Mouse (Mus musculus): Measurements from ENCODE around the gene Cryzl2.

The Cryzl2 gene

DNA sequence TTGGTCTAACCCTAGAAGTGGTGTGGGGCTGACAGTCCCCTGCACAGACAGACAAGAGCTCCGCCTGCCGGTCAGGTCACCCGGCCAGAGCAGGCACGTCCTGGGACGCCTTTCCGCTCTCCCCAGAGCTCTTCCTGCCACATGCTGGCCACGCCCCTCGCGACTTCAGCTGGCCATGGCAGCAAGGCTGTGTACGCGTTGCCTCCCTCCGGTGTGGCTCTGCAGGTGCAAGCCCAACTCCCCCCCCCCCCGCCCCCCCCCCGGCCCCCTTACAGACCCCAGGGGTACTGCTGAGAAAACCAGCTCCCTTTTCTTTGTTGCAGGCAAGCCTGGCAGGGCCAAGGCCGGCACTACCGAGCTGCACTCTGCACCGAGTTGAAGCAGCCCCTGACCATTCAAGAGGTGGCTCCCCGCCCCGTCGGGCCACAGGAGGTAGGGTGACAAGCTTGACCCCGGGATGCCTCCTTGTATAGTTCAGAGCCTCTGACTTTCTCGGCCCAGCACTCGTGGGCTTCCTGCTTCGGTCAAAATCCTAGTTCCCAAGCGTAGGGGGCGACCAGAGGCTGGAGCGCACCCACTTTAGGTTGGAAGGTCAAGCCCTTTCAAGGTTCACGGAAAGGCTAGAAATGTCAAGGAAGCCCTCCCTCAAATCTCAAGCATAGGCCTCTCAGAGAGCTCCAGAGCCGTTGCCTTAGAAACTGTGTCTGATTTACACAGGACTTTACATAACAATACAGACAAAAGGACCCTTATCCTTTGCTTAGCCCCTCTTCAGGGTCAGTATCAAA is at the start of gene Cryzl2:
Gene Cryzl2, plus strand, starts transcription at position 157 of the 788 bp plus-strand sequence.
- no peak for DNase-seq (ENCODE audit: extremely low read depth, insufficient read length, low spot score)

DNA sequence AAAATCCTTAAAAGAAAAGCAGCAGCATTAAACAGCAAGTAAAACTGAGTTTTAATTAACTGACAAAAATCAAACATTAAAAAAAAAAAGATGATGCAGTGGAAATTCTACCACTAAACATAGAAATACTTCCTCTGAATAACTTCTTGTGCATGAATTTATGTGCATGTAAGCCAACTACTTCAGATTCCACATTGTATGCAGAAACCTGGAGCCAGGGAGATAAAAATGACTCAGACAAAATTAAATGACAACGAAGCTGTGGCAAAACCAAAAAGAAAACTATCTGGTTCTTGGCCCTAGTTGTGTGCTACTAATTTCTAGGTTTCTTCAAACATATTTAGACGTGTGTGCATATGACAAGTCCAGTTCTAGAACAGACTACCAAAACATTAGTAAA is 48.7 kb upstream of the Cryzl2 start:
- no peak for DNase-seq (ENCODE audit: extremely low read depth, insufficient read length, low spot score)

DNA sequence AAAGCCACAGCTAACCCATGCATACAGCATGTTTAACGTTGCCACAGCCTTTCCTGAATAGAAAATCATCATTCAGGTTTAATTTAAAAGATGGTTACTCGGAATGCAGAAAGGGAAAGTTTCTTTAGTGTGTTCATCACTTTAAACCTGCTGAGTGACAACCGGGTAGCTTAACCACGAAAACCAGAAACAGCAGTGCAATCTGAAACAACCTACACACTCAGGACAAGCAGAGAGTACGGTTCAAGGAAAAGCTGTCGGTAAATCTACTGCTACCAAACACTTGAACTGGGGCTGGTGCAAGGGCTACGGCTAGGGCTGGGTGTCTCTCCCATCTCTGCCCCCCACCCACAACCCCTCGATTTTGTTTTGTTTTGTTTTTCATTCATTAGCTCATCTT is 47.4 kb upstream of the Cryzl2 start:
- DNase-seq (ENCODE audit: extremely low read depth, insufficient read length, low spot score), result peak; percentile 24

DNA sequence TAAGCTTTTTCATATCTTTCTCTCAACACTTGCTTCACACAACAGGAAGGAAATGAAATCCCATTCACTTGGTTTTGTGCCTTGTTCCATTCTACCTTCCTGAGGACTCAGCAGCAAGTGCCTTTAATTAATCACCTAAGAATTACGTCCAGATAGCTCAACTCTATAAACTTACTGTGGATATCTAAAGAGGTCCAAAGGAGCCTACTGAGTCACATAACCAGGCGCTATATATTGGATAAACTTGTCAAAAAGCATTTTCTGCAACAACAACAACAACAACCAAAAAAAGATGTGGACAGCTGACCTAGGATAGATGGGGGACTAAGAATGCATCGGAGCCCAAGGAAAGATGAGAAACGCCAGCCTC is 47.1 kb upstream of the Cryzl2 start:
- DNase-seq (ENCODE audit: extremely low read depth, insufficient read length, low spot score), result no peak

DNA sequence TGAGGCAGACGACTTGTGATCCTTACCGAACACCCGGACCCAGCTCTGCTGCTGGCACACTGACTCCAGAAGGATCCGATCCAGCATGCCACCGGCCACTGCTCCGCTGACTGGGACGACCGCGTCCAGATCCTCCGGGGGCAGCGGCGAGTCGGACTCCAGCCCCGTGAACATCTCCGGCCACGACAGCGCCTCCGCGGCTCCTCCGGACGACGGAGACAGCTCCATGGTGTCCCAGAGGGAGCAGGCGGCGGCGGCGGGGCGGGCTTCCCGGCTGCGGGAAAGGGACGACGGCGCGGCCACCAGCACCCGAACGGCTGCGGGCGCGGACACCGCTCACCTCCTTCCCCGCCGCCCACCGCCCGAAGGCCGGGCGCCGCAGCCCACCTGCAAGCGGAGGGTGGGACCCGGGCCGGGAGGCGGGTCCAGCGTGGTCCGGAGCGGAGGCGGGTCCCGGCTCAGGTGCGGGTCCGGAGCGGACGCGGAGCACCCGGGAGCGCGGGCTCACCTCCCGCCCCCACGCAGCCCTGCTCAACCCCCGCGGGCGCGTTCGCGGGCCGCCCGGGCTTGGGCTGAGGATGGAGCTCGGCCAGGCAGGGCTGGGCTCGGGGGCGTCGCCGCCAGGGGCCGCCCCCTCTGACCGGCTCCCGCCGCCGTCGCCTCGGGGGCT is 46.5 kb upstream of the Cryzl2 start:
- peak; percentile 76 for DNase-seq (ENCODE audit: extremely low read depth, insufficient read length, low spot score)

DNA sequence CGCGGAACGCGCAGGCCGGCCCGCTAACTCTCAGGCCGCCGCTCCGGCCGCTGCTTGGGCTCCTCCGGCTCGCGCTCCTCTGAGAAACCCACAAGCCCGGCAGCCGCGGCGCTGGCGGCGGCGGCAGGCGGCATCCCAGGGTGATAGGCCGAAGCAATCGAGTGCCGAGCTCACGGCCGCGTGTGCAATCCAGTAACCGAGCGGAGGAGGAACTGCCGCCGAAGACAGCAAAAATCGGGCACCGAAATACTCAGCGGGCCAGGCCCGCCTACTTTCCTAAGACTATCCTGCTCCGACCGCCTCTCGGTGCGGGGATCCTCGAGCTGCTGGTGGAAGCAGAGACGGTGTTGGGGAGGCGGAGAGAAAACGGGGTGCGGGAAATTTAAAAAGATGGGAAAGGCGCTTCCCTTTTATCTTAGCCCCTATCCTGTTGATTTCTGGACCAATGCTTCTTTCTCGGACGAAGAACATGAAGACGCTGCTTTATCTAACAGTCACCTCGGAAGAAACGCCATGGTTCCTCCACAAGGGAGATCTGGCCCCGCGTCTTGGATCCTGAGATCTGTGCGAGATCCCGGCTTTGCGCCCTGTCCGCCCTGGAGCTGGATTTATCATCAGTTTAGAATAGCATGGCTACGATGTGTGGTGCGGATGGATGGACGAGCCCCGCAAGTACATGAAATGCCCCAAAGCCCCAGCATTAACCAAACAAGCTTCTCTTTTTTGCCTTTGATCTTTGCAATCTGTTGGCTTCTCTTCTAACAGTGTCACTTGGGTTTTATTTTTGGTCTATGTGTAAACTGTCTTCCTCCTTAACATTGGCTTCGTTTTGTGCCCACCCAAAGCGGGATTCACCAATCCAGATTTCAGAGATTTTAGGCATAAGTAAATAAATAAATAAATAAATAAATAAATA is 45.7 kb upstream of the Cryzl2 start, which contains the start of gene Rasal2:
Gene Rasal2, minus strand, starts transcription at position 142 of the 916 bp plus-strand sequence.
- DNase-seq (ENCODE audit: extremely low read depth, insufficient read length, low spot score), result peak; percentile 97

DNA sequence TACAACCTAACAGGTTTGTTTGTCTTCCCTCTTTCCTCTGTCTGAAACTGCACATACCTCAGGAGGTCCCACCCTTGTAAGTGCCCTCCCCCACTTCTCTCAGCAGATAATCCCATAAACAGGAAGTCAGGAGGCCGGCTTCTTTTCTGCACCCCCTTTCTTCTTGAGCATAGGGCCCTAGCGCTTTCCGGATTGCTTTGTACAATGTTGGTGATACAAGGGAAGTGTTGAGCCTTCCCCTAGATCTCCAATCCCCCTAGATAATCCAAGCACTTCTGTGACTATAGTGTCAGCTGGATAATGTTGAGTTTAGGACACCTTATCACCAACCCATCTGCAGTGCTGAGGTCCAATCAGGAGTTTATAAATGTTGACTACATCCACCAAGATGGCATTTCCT is 42.6 kb upstream of the Cryzl2 start:
- DNase-seq (ENCODE audit: extremely low read depth, insufficient read length, low spot score), result no peak

DNA sequence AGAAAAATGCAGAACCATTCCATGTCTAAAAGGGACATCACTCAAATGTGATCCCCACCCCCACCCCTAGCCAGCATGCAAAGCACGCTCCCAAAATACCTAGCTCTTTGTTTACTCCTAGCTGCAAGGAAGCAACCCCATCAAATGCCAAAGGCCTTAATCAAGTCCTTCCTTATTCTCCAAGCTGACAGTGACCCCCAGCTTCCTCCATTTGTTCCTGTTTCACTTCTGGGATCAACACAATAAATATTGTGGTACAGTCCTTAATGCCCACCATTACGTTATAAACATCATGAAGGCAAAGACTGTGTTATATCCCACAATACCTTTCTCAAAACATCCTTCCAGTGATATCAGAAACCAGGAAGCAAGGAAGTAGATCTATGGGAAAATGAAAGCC is 41.7 kb upstream of the Cryzl2 start:
- no peak for DNase-seq (ENCODE audit: extremely low read depth, insufficient read length, low spot score)

DNA sequence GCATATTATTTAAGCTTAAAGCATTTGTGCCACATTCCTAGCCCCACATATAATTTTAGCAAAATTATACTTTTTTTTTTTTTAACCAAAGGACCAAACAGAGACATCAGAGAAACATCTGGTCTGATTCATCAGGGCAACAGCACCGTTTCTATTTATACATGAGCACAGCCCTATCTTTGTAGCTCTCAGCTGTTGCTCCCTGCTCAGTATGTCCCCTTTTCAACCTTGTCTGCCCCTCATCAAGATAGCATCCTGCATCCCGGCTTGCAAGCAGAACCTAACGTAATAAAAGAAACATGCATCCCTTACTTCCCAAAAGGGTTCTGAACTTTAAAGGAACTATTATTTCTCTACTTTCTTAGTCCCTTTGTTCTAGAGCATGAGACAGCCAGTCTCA is 41.0 kb upstream of the Cryzl2 start:
- no peak for DNase-seq (ENCODE audit: extremely low read depth, insufficient read length, low spot score)

DNA sequence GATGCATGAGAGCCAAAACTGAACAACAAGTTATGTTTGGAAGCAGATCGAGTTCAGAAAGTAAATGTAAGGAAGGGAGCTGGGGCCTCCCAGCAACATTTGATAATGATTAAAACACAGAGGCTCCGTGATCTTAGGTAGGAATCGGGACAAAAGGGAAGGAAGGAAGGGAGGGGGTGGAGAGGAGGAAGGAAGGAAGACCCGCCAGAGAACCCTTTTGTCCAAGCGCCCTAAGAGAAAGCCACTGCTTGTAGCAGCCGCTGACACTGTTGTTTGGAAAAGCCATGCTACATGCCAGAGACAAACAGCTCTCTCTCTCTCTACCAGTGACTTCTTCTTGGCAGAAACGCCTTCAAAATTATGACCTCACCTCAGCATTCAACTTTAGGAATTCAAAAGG is 40.5 kb upstream of the Cryzl2 start:
- DNase-seq (ENCODE audit: extremely low read depth, insufficient read length, low spot score), result no peak

DNA sequence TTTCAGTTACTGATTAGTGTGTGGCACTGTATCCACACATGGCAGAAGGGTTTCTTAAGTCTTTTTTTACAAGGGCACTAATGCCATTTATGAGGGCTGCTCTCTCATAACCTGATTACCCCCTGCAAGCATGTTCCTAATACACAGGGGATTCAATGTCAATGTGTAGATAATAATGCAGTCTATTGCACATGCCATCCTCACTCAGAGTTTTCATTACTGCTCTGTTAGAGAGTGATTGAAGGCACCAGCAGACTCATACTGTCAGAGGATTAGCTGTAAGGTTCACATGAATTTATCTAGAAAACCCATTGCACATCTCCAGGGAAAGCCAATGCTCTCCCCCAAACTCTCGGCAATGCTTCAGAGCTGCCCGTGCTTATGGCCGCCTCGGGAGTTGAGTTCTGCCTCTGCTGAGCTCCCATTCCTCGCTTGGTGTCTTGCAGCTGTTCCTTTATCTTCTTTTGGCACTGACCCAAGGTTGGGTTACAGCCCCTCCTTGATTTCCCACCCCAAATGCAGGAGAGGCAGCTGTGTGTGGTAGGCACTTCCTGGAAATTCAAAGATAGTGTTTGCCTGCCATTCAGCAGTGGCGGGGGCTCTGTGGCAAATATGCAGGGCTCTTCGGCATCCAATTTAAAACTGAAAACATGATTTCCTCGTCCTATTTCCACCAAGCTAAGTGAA is 32.5 kb upstream of the Cryzl2 start:
- no peak for DNase-seq (ENCODE audit: extremely low read depth, insufficient read length, low spot score)

DNA sequence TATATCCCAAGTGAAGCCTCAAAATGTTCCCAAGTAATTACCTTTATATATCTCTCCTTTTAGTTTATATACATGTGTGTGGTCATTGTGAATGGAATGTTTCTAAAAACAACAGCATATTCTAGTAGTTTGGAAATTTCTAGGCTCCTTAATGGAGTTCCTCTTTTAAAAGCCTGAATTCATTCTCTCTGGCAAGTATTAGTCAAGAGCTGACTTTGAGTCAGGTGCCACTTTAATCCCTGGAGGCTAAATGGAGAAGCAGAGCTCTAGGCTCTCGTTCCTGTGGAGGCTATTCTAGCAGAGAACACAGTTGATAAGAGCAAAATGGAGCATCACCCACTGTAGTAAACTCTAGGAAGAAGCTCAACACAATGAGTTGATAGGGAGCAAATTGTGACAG is 31.4 kb upstream of the Cryzl2 start:
- no peak for DNase-seq (ENCODE audit: extremely low read depth, insufficient read length, low spot score)

DNA sequence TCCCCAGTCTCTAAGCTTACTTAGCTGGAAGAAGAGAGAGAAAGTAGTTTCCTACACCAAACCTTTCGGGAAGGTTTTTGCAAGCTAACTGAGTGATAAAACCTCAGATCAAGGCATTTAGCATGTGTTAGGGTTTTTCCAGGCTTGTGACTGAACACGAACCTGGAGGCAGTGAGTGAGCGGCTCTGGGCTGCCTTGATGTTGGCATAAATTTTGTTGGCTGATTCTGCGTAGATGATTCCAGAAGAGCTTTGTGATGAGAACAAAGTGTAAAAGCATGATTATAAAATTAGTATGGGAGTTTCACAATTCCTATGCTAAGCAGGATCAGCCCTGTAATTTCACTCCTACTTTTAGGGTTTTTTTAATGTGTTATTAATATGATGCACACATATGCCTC is 30.8 kb upstream of the Cryzl2 start:
- no peak for DNase-seq (ENCODE audit: extremely low read depth, insufficient read length, low spot score)

DNA sequence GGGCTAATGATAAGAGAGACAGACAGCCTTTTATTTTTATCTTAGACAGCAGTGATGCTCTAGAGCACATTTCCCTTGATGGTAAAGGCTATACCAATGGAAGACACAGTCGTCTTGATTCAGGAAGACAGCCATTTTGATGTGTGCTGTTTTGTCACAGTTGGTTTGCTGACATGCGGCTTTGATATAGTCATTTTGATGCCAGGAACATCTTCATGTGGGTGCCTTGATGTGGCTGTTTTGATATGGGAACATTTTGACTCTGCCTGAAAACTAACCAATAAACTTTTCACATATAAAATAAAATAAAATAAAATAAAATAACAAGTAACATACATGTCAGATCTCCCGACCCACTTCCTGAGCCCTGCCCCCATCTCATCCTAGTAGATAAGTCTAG is 30.0 kb upstream of the Cryzl2 start:
- DNase-seq (ENCODE audit: extremely low read depth, insufficient read length, low spot score), result no peak

DNA sequence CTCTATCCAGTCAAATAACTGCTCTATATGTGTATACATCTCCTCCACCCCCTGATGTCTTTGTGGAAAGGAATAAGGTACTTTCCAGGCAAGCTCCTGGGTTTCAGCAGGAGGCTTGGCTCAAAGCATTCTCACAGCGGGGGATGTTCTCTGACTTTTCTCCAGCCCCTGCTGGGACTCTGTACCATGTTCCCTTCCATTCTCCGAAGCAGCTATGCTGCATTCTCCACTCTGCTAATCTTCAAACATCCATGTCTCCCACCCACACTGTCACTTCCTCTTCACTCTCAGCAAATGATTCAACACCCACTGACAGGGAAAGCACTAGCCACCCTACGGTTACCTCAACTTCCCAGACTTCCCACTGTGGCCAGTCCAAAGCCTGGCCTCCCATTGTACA is 25.1 kb upstream of the Cryzl2 start:
- DNase-seq (ENCODE audit: extremely low read depth, insufficient read length, low spot score), result no peak

DNA sequence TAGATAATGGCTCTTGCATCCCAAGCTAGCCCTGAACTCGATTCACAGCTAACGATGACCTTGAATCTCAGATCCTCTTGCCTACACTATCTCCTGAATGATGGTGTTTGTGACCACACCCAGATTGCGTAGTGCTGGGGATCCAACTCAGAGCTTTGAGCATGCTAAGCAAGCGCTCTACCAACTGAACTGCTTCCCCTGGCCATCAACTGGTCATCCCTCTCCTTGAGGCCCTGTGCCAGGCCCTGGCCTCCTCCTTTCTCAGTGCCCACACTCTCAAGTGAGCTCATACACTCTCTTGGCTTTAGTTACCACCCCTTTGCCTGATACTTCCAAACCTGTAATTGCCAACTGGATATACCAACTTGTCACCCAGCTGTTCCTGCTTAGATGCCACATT is 24.0 kb upstream of the Cryzl2 start:
- no peak for DNase-seq (ENCODE audit: extremely low read depth, insufficient read length, low spot score)

DNA sequence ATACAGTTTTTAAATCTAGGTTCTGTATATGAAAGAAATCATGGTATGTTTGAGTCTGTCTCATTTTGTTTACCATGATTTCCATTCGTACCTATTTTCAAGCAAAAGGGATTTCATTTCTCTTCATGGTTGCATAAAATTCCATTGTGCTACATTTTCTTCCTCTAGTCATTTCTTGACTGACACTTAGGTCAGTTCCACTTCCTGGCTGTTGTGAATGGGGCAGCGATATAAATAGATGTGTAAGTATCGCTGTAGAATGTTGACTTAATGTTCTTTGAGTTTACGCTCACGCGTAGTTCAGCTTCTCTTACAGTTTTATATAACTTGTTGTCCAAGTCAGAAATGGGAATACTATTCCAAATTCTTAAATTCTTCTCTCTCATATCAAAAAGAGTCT is 22.5 kb upstream of the Cryzl2 start:
- DNase-seq (ENCODE audit: extremely low read depth, insufficient read length, low spot score), result no peak

DNA sequence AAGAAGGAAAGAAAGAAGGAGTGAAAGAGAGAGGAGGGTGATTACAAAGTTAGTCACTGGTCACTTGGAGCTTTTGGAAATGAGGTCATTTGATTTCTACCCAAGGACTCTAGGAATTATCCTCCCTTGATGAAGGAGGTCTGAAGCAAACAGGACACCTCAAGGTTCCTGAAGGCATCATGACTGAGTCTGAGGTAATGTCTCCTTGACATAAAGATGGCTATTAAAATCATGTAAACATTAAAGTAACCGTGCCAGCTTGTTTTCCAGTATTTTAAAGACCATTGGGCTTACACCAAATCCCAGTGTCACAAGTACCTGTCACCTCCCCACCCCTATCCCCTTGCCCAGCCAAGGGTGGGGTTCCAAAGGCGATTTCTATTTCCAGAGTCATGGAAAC is 20.1 kb upstream of the Cryzl2 start:
- no peak for DNase-seq (ENCODE audit: extremely low read depth, insufficient read length, low spot score)

DNA sequence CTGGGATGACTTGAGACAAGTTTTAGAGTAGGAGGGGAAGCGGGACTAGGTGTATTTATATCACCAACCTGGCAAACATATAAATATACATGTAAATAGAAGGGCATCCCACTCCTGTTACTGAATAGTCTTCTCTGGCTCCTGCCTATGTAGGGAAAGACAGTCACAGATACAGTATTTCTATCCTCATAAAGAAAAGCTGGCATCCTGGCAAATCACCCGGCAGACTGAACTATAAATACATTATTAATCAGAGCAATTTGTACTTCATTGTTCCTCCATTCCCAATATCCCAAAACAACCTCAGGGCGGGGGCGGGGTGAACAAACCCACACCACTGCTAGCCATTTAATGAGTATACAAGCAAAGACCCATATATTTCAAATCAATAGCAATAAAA is 19.3 kb upstream of the Cryzl2 start:
- DNase-seq (ENCODE audit: extremely low read depth, insufficient read length, low spot score), result no peak

DNA sequence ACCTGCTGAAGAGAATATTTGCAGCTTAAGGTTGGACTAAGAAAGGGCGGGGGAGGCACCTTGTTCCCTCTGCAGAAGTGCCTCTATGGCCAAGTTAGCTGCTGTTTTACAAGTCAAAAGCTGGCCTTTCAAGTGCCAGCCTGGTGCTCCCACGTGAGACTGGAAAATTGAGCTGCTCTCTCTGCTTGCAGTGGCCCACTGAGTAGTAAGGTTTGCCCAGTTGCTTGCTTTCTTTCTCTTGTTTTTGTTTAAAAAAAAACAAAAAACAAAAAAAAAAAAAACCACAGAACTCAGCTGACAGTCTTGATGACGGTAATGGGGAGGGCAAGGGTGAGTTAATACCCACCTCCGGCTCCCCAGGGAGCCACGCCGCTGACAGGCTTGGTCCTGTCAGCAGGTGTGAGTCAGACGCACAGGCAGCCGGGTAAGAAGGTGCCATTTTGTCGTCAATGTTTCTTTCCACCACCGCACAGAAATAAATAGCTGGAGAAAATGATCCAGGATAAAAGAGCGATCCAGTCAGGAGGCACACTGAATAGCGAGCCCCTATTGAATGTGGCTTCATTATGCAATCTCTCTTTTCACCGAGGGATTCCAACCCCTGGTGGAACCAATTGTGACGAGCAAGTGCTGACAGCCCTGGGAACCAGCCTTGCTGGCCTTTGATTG is 18.3 kb upstream of the Cryzl2 start:
- peak; percentile 36 for DNase-seq (ENCODE audit: extremely low read depth, insufficient read length, low spot score)
